Mouse (Mus musculus) left cerebral cortex, adult 9 months (tissue): ENCODE data around the gene Prkd1.

Experiments used
- DNase-seq, 2 experiments: peaks; one replicate each; pipeline ENCODE4 v3.0.0; 2022; ENCODE audit warnings: low spot score in 2 of 2

Gene Prkd1

DNA sequence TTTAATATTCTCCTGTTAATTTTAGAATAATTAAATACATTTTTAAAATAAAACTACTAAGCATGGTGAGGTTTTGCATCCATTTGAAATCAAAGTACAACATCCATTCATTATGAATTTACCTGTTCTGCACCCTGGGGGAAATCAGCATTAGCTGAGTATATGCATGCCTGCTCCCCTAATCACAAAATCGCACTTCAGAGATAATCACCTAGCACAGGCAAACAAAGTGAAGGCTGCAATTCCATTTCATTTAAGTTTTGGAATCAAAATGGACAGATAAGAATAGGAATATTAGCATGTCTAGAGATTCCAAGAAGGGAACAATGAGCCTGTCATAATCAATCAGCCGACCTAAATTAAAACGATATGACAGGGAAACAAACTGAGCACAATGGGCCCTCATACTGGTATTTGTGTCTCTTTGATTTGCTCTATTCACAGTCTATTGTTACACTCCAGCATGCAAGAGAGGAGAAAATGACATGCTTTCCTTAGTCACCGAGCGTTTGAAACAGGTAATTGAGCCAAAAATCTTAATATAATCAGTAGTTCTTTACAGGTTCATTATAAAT lies 218.7 kb downstream of the Prkd1 start:
- no peak for DNase-seq

DNA sequence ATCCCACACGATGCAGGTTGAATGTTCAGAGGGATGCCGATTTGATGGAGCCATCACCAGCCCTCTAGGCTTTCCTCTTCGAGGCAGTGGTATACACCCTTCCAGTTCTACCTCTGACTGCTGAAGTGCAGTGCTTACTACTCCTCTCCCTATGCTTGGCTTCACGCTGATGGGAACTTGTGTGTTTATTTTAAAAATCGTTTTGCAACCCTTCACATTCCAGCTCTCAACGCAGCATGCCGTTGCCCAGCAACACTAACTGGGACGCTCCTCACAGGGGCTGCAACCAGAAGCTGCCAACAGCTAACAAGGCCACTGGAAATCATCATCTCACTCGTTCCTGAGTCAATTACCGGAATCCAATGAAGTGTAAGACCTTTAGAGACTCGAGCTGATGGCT lies 296.5 kb downstream of the Prkd1 start:
- peak in 1 of 2 experiments; percentile 46 for DNase-seq

DNA sequence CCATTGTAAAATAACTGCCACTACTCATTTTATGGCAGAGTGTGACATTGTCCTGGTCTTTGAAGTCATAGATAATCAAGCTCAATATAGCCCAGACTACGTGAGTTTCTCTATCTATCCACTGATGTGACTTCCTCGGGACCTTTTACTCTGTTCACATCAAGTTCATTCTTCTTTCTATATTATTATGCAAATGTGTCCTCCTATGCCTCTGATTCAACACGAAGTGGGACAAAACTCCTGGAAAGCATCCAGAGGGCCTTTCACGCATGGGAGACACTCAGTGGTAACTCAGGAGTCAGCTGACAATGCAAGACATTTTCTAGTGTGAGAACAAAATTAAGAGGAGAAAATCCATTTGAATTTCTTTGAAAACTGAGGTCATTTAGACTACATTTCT lies 315.7 kb downstream of the Prkd1 start:
- no peak for DNase-seq

DNA sequence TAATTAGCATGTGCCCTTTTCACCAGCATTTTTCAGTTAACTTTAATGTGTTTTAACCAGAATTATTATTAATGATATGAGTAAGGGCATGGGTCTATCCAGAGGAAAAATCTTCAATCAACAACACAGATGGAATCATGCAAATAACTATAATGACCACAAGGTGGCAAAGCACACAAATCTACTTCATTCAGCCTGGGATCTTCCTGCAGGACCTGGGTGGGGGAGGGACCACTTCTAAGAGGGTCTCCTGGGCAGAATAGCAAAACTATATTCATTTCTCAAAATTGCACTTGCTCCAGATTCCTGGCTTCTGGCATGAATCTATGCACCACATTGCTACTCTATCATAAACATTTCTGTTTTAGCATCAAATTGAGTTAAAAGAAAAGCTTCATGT lies 334.3 kb downstream of the Prkd1 start:
- no peak for DNase-seq

DNA sequence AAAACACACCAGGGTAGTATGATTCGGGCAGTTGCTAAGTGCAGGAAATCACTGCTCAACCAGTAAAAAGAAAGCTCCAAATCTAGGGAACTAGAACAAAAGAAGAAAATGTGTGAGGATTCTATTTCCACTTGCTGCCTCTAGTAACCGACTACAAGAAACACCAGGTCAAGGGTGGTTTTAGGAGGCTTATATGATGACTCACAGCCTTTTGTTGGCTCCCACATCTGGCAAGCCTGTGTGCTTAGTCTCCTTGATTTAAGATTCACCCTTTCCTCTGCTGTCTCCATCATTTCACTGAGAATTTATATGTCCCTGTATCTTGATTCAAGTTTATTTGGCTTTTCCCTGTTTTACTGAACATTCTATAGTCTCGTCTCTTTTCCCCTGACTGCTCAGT lies 339.6 kb downstream of the Prkd1 start:
- no peak for DNase-seq

DNA sequence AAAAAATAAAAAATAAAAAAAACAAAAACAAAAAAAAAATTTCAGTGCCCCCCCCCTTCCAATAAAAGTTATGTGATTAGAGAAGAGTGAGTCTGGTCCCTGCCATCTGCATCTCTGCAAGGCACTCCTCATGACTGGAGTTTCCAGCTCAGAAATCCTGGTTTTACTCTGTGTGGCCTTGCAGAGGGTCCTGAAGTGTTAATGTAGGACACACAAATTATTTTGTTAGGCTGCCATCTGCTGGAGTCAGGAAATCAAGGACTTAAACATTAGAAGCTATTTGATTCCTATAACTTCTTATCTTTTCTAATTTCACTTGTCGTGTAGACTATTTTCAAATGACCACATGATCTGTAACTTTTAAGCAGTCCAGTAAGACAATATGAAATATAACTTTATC lies 347.6 kb downstream of the Prkd1 start:
- peak in 1 of 2 experiments; percentile 42 for DNase-seq

DNA sequence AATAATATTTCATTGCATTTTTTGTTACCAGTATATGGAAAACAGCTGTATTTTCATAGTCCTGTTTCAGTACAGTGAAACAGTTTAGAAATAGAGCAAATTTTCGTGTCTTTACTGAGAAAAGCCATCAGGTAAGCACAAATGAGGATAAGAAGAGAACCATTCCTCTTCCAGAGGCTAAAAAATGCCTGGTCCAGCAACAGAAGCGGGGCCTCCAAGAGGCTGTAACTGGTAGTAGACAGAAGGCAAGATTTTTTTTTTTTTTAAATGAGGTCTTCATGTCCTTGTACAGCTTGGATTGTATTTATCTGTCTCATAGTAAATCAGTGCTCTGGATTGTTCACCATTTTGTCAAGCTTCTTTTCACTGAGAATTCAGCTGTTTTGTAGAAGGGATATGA lies 352.8 kb downstream of the Prkd1 start:
- no peak for DNase-seq

DNA sequence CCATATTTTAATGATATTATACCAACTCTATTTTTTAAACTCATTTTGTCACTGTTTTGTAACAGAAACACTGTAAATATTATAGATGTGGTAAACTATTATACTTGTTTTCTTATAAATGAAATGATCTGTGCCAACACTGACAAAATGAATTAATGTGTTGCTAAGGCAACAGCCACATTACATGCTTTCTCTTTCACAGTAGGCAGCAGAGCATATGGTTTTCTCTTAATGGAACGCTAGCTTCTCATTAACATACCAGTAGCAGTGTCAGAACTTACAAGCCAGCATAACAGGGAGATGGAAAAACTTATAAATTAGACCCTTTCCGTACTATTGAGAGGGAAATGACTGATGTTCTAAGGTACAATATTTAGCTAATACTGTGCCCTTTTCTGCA lies 353.3 kb downstream of the Prkd1 start:
- DNase-seq: no peak

DNA sequence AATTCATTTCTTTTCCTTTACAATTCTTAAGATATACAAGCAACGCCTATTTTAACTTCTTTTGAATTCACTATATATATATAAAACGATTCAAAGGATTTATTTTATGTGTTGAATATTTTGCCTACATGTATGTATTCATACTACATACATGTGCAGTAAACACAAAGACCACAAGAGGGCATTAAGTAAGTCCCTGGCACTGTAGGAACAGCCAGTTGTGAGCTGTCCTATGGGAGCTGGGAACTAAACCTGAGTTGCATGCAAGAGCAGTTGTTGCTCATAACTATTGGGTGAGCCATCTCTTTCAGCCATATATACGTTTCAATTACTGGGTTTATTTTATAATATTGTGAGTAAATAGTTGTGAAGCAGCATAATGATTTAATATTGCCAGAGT lies 356.1 kb downstream of the Prkd1 start:
- DNase-seq: no peak
